Mouse (Mus musculus): Measurements from ENCODE around the gene Rnf166. TPM values are rescaled to one million over a fixed set of nuclear protein-coding genes. Genes with fewer than 3 reads are reported as not detected.

Rnf166 gene
- polyA plus RNA-seq, 1 experiment from 2014 or later = 30.4 TPM

DNA sequence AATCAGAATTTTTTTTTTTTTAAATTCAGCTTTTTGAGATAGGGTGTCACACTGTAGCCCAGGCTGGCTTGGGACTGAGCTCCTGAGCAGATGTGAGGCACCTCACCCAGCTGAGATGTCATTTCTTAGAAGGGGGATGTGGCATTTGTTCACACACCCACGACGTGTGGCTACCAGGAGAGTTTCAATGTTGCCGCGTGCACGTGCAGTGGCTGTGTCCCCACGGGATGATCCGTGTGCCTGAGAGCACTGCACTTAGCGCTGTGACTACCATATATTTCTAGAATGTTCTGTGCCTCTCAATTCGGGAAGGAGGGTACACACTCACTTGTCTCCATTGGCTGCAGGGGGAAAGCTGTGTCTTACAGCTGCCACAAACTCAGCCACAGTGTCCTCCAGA is 39.7 kb downstream of the Rnf166 start:
- no peak overlapping the region for H3K9ac ChIP-seq (ENCODE audit: low read depth, low read length)
- H3K9me3 ChIP-seq (ENCODE audit: control insufficient read depth, low read length) = no peaks in the 10 kb centered on the region
- no peak overlapping the region for H3K4me3 ChIP-seq (ENCODE audit: low read length)
- 96% methylated on average over 9 of the region's 9 CpGs for WGBS
- peaks cover 19% of the 10 kb centered on the region for H3K36me3 ChIP-seq (ENCODE audit: control insufficient read depth, insufficient read depth, low read length)
- H3K27ac ChIP-seq (ENCODE audit: low read length) = no peak overlapping the region
- H3K27me3 ChIP-seq (replicated peaks; ENCODE audit: control insufficient read depth, insufficient read depth, low read length) = no peaks in the 10 kb centered on the region
- no peak for ATAC-seq
- peaks cover 20% of the 10 kb centered on the region for H3K4me1 ChIP-seq (ENCODE audit: control insufficient read depth, insufficient read depth, low read length)
- no peak overlapping the region for H3K4me2 ChIP-seq (ENCODE audit: low read depth, low read length)

DNA sequence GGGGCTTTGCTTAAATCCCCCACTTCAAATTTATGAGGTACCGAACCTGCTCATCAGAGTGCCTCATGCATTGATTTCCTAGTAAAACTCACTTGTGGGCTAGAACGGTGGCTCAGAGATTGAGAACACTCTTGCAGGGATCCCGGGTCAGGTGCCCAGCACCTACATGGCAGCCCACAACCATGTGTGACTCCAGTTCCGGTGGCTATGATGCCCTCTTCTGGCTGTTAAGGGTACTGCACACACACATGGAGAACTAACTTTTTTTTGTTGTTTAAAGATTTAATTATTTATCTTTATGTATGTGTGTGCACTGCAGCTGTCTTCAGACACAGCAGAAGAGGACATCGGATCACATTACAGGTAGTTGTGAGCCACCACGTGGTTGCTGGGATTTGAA is 40.5 kb downstream of the Rnf166 start:
- no peak overlapping the region for H3K4me3 ChIP-seq (ENCODE audit: low read length)
- H3K27ac ChIP-seq (ENCODE audit: low read length) = no peak overlapping the region
- no peaks in the 10 kb centered on the region for H3K9me3 ChIP-seq (ENCODE audit: control insufficient read depth, low read length)
- no peak overlapping the region for H3K9ac ChIP-seq (ENCODE audit: low read depth, low read length)
- no peaks in the 10 kb centered on the region for H3K27me3 ChIP-seq (replicated peaks; ENCODE audit: control insufficient read depth, insufficient read depth, low read length)
- no peak for ATAC-seq
- peaks cover 19% of the 10 kb centered on the region for H3K36me3 ChIP-seq (ENCODE audit: control insufficient read depth, insufficient read depth, low read length)
- peaks cover 22% of the 10 kb centered on the region for H3K4me1 ChIP-seq (ENCODE audit: control insufficient read depth, insufficient read depth, low read length)
- WGBS = 83% methylated on average over 6 of the region's 6 CpGs
- H3K4me2 ChIP-seq (ENCODE audit: low read depth, low read length) = no peak overlapping the region

DNA sequence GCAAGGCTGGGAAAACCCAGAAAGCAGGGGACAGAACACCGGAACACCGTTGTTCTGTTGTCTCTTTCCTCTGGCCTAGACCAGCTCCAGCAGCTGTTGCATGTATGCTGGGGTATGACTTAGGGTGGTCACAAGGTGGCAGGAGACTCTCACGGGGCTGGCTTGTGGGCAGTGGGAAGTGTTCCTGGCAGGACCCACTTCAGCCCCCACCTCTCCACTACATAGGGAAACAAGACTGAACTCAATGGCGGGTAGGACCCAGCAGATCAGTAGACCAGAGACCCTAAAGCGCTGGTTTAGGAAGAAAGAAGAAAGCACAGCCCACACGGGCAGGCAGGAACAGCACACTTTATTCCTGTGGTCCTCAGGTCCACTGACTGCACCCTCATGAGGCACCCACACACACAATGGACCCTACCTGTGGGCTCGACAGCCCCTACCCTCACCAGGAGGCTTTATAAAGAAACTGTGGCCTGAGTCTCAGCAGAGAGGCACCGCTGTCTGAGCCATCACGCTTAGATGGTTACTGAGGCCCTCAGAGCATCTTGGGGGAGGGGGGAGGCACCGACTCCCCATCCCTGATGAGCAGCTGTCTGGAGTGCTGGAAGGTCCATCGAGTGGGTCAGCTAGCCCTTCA is 42.5 kb downstream of the Rnf166 start:
- Histone ChIP-seq H3K9ac (ENCODE audit: low read depth, low read length) (peak overlapping the region; percentile 87), H3K4me3 (ENCODE audit: low read length) (no peak overlapping the region), H3K9me3 (ENCODE audit: control insufficient read depth, low read length) (no peaks in the 10 kb centered on the region), H3K27me3 (replicated peaks; ENCODE audit: control insufficient read depth, insufficient read depth, low read length) (no peaks in the 10 kb centered on the region), H3K36me3 (ENCODE audit: control insufficient read depth, insufficient read depth, low read length) (0 out of 2 replicates have a peak, but pooled peaks cover 12% of the 10 kb centered on the region), H3K4me2 (ENCODE audit: low read depth, low read length) (peak overlapping the region; percentile 91), H3K4me1 (ENCODE audit: control insufficient read depth, insufficient read depth, low read length) (peaks cover 19% of the 10 kb centered on the region), H3K27ac (ENCODE audit: low read length) (peak overlapping the region; percentile 91)
- no peak for ATAC-seq
- 60% methylated on average over 11 of the region's 11 CpGs for WGBS

DNA sequence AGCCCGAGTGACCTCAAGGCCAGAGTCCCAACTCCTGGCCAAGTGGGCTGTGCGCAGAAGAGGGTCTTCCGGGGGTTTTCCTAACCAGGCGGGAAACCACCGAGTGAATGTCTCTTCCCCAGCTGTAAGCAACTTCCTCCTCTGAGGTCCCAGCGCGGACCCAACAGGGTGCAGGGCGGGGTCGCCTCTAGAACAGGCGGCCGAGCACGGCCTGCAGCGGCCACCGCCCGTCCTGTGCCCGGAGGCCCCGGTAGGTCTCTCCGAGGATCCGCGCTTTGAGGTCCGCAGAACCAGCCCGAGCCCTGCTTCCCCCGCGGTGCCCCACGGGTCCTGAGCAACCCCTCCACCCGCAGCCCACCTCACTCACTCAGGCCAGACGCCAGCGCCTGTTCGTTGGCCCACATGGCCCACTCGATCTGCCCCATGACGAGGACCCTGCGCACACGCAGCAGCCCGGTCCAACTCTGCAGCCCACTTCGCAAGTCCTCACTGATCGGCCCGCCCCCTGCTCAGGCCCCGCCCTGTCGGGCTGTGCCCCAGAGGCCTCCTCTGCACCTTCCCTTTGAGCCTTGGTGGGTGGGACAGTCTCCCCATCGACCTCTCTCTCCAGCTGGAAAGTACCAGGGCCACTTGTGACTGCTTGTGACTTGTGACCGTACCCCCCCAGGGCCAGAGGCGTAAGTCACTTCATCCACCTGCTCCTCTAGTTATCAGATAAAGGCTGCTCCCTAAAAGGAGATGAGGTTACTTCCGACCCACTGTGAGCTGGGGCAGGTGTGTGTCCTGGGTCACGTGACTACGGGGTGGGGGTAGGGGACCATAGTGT is 43.2 kb downstream of the Rnf166 start, which contains the start of gene Cyba:
Gene Cyba, minus strand, starts transcription at position 488 of the 826 bp plus-strand sequence.
- H3K9me3 ChIP-seq (ENCODE audit: control insufficient read depth, low read length) = no peaks in the 10 kb centered on the region
- 2% methylated on average over 41 of the region's 45 CpGs for WGBS
- no peaks in the 10 kb centered on the region for H3K27me3 ChIP-seq (replicated peaks; ENCODE audit: control insufficient read depth, insufficient read depth, low read length)
- peak within 1 kb of the TSS; percentile 91 for H3K4me2 ChIP-seq (ENCODE audit: low read depth, low read length)
- H3K9ac ChIP-seq (ENCODE audit: low read depth, low read length) = peak within 1 kb of the TSS; percentile 87
- H3K27ac ChIP-seq (ENCODE audit: low read length) = peak within 1 kb of the TSS; percentile 91
- H3K36me3 ChIP-seq (ENCODE audit: control insufficient read depth, insufficient read depth, low read length) = peaks cover 12% of the 10 kb centered on the region; the same call in 1 of the 2 replicates
- H3K4me1 ChIP-seq (ENCODE audit: control insufficient read depth, insufficient read depth, low read length) = peaks cover 17% of the 10 kb centered on the region
- H3K4me3 ChIP-seq (ENCODE audit: low read length) = peak within 1 kb of the TSS; percentile 68
- ATAC-seq = peak; percentile 93

DNA sequence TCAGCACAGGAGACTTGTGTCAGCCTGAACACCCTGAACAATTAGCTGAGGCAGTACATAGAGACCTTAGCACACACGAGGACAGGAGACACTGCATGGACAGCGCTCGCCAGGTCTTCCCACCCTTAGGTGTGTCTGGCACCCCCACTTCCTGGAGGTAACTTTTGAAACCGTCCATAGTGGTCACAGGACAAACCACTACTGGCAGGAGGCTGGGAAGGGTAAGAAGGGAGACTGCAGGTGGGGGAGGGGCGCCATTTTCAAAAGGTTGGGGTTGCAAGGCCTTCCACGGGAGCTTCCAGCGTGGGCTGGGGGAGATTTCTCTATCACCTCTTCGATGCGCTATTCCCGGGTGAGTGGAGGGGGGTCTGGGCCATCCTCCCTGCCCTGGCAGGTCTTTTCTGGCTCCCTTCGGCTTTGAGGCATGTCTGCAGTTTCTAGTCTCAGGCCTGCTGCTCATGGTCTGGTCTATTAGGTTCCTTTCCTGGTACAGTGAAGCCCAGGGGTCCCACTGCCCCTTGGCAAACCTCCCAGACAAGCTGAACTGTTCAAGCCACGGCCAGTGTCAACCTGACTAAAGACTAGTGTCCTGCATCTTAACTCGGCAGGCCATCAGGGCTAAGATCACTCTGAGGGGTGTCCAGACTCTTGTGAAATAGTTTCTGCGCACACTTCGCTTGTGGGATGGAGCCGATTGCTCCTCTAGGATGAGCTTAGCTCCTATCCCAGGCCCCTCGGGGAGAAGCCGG is 44.0 kb downstream of the Rnf166 start:
- Histone ChIP-seq H3K36me3 (ENCODE audit: control insufficient read depth, insufficient read depth, low read length) (peaks cover 18% of the 10 kb centered on the region; the same call in 1 of the 2 replicates), H3K4me1 (ENCODE audit: control insufficient read depth, insufficient read depth, low read length) (peaks cover 17% of the 10 kb centered on the region), H3K9me3 (ENCODE audit: control insufficient read depth, low read length) (no peaks in the 10 kb centered on the region), H3K27me3 (replicated peaks; ENCODE audit: control insufficient read depth, insufficient read depth, low read length) (no peaks in the 10 kb centered on the region), H3K9ac (ENCODE audit: low read depth, low read length) (peak overlapping the region; percentile 87), H3K4me2 (ENCODE audit: low read depth, low read length) (peak overlapping the region; percentile 91), H3K4me3 (ENCODE audit: low read length) (peak overlapping the region; percentile 68), H3K27ac (ENCODE audit: low read length) (peak overlapping the region; percentile 91)
- ATAC-seq = peak; percentile 51
- WGBS = 26% methylated on average over 18 of the region's 18 CpGs

DNA sequence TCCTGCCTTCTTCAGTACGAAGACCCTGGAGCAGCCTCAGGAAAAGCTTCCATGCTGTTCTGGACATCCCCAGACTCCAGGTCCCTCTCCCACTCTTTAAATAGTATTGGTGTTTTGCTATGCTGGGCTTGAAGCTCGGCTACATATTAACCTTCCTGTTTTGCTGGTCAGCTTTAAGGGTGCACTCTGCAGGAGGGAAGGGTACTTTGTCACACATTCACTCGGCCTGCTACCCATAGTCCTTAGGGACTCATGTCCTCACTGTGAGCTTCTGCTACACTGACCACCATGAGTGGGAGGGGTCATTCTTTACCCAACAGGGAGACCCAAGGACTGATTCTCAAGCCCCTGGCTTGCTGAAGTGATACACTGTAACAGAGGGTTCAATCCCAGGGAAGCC is 45.2 kb downstream of the Rnf166 start:
- Histone ChIP-seq H3K36me3 (ENCODE audit: control insufficient read depth, insufficient read depth, low read length) (peaks cover 12% of the 10 kb centered on the region; the same call in 1 of the 2 replicates), H3K27ac (ENCODE audit: low read length) (no peak overlapping the region), H3K9ac (ENCODE audit: low read depth, low read length) (no peak overlapping the region), H3K4me3 (ENCODE audit: low read length) (no peak overlapping the region), H3K4me2 (ENCODE audit: low read depth, low read length) (no peak overlapping the region), H3K9me3 (ENCODE audit: control insufficient read depth, low read length) (no peaks in the 10 kb centered on the region), H3K27me3 (replicated peaks; ENCODE audit: control insufficient read depth, insufficient read depth, low read length) (no peaks in the 10 kb centered on the region), H3K4me1 (ENCODE audit: control insufficient read depth, insufficient read depth, low read length) (peaks cover 17% of the 10 kb centered on the region)
- WGBS = 70% methylated on average over 3 of the region's 3 CpGs
- ATAC-seq = no peak

DNA sequence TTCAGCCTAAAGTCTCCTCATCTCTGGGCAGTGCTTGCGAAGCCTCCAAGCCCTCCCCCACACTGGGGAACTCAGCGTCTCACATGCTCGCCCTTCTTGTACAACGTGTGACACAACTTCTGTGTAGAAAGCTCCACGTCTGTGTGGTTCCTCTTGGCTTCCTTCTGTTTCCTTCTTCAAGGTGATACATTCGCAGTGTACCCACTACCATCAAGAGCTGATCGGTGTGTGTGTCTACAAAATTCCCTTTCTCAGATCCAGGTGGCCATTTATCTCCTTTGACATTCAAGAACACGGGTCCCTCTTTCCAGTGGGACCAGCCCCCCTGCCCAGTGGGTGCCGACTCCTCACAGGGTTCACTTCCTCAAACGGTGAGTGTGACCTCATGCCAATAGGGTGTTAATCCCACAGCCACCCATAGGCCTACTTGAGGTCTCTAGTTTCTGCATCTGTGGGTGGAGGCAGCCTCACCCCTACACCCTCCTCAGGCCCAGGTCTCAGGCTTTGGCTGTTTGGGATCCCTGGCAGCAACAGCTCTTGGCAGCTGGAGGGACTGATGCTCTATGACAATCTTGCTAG is 45.7 kb downstream of the Rnf166 start:
- Histone ChIP-seq H3K9me3 (ENCODE audit: control insufficient read depth, low read length) (no peaks in the 10 kb centered on the region), H3K4me2 (ENCODE audit: low read depth, low read length) (no peak overlapping the region), H3K36me3 (ENCODE audit: control insufficient read depth, insufficient read depth, low read length) (peaks cover 12% of the 10 kb centered on the region; the same call in 1 of the 2 replicates), H3K27ac (ENCODE audit: low read length) (no peak overlapping the region), H3K27me3 (replicated peaks; ENCODE audit: control insufficient read depth, insufficient read depth, low read length) (no peaks in the 10 kb centered on the region), H3K9ac (ENCODE audit: low read depth, low read length) (no peak overlapping the region), H3K4me3 (ENCODE audit: low read length) (no peak overlapping the region), H3K4me1 (ENCODE audit: control insufficient read depth, insufficient read depth, low read length) (peaks cover 17% of the 10 kb centered on the region)
- no peak for ATAC-seq
- 83% methylated on average over 10 of the region's 10 CpGs for WGBS

DNA sequence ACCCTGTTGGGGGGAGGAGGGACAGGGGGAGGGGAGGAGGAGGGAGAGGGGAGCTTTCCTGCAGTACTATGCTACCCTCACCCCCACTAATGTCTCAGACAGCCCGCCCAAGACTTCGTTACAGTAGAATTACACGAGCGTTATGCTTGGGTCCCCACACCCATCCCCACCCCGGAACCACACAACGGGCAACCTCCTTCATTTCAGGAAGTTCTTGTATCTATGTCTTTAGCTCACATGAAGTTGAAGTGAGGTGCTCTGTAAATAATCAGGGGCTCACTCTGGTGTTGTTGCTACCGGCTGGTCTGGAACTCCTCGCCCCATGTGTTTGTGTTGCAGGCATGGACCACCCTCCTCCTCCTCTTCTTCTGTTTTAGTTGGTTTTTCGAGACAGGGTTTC is 47.7 kb downstream of the Rnf166 start:
- Histone ChIP-seq H3K4me3 (ENCODE audit: low read length) (no peak overlapping the region), H3K4me1 (ENCODE audit: control insufficient read depth, insufficient read depth, low read length) (peaks cover 16% of the 10 kb centered on the region), H3K27ac (ENCODE audit: low read length) (no peak overlapping the region), H3K9me3 (ENCODE audit: control insufficient read depth, low read length) (no peaks in the 10 kb centered on the region), H3K4me2 (ENCODE audit: low read depth, low read length) (no peak overlapping the region), H3K36me3 (ENCODE audit: control insufficient read depth, insufficient read depth, low read length) (peaks cover 10% of the 10 kb centered on the region; the same call in 1 of the 2 replicates), H3K9ac (ENCODE audit: low read depth, low read length) (no peak overlapping the region), H3K27me3 (replicated peaks; ENCODE audit: control insufficient read depth, insufficient read depth, low read length) (no peaks in the 10 kb centered on the region)
- 89% methylated on average over 9 of the region's 9 CpGs for WGBS
- ATAC-seq = no peak

DNA sequence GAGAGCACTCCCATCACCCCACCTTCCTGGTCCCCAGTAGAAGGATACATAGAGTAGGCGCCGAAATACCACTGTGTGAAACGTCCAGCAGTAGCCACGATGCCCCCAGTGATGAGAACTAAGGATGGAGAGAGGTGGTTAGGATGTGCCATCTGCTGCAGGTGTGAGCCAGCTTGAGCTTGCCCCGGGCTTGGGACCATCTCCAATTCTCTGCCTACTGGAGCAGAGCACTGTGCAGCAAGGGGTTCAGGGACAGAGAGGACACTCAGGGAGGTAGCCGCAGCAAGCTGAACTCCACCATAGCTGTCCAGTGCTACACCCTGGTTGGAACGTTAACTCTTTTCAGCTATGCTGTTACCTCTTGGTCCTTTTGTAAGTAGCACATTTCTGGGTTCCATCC is 48.3 kb downstream of the Rnf166 start:
- Histone ChIP-seq H3K27ac (ENCODE audit: low read length) (no peak overlapping the region), H3K4me3 (ENCODE audit: low read length) (no peak overlapping the region), H3K4me1 (ENCODE audit: control insufficient read depth, insufficient read depth, low read length) (peaks cover 11% of the 10 kb centered on the region), H3K36me3 (ENCODE audit: control insufficient read depth, insufficient read depth, low read length) (peaks cover 10% of the 10 kb centered on the region; the same call in 1 of the 2 replicates), H3K4me2 (ENCODE audit: low read depth, low read length) (no peak overlapping the region), H3K9ac (ENCODE audit: low read depth, low read length) (no peak overlapping the region), H3K9me3 (ENCODE audit: control insufficient read depth, low read length) (no peaks in the 10 kb centered on the region), H3K27me3 (replicated peaks; ENCODE audit: control insufficient read depth, insufficient read depth, low read length) (no peaks in the 10 kb centered on the region)
- no peak for ATAC-seq
- WGBS = 89% methylated on average over 7 of the region's 7 CpGs
